Mouse (Mus musculus): ENCODE results near the gene Clcnka.

DNA sequence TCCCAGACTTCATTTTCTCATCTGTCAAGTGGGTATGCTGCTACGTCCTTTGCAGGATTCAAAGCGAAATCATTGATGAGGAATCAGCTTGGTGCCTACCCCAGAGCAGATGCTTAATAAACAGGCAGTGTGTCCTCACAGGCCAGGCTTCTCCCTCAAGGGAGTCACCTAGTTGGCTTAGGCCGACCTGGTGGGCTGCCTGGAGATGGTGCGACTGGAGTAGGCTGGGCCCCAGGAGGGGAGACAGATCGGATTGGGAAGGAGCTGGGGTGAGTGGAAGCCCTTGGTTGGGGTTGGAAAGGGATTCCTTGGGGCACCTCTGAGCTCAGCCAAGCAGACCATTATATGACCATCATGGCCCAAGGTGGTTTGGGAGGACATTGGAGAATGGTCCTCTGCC, 26.1 kb downstream of the Clcnka start:
- no peak for TF ChIP-seq CTCF (IDR thresholded peaks at IDR 0.05; ENCODE audit: insufficient read depth, low read length)
- no peak for TF ChIP-seq POLR2A (IDR thresholded peaks at IDR 0.05; ENCODE audit: borderline replicate concordance, extremely low read depth, low read depth, low read length)
